Mouse (Mus musculus) urinary bladder, adult 18-20 months (tissue): Measurements from ENCODE around the gene Stk24.
A peak's percentile ranks its signal among the peaks of the same experiment; 100 is the strongest.

ENCODE experiments used
- DNase-seq, 2 experiments: peaks; one replicate each; pipeline ENCODE4 v3.0.0; 2022; ENCODE audit warnings: low spot score in 2 of 2, mixed read lengths in 2 of 2

The Stk24 gene

DNA sequence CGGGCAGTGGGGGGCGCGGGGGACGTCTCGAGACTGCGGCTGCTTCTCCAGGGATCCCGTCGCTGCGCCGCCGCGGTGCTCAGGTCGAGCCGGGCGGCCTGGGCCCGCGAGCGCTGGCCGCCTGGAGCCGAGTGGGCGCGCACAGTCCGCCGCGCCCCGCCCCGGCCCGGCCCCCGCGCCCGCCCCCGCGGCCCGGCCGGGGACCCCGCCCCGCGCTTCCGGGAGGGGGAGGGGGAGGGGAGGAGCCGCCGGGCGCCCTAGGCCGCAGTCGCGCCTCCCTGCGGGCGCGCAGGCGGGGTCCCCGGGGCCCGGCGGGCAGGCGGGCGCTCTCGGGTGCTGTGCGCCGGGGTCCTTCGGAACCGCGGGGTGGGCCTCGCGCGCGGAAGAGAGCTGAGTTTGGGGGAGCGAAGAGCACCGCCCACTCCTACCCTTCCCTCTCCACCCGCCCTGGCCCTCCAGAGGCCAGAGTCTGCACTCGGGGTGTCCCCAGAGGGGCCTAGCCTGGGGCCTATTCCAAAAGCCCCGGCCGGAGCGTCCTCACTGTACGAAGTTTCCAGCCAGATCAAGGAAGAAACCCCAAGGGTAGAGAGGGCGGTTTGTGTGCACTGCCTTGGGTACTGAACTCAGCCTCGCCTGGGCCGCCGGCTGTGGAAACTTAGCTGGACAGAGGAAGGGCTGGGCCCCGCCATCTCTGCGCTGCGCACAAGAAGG is 540 bp downstream of the Stk24 start:
- peak; percentile 76 to 77 for DNase-seq

- peak; percentile 58 to 82 for DNase-seq
Observed at GRCm38 (mm10) chr14:121378243-121379115, 1.3 kb downstream of the Stk24 start.

- DNase-seq = no peak
Observed at GRCm38 (mm10) chr14:121376566-121376965, 3.2 kb downstream of the Stk24 start.

DNA sequence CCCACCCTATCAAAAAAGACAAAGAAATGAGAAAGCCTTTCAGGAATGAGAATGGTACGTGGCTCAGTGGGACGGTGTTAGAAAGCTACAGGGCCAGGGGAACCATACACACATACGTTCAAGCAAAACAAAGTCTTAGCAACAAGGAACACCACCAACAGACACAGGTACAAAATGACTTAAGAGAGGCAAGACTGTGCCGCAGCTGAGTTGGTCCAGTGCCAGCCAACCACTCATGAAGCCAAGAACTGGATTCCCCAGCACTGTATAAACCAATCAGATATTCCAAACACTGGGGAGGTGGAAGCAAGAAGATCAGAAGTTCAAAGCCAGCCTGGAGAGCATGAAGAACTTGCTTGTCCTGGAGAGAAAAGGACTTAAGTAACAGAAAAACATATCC is 5.9 kb downstream of the Stk24 start:
- DNase-seq = no peak

GRCm38 (mm10) chr14:121373020-121373419 is 6.8 kb downstream of the Stk24 start:
- no peak for DNase-seq

DNA sequence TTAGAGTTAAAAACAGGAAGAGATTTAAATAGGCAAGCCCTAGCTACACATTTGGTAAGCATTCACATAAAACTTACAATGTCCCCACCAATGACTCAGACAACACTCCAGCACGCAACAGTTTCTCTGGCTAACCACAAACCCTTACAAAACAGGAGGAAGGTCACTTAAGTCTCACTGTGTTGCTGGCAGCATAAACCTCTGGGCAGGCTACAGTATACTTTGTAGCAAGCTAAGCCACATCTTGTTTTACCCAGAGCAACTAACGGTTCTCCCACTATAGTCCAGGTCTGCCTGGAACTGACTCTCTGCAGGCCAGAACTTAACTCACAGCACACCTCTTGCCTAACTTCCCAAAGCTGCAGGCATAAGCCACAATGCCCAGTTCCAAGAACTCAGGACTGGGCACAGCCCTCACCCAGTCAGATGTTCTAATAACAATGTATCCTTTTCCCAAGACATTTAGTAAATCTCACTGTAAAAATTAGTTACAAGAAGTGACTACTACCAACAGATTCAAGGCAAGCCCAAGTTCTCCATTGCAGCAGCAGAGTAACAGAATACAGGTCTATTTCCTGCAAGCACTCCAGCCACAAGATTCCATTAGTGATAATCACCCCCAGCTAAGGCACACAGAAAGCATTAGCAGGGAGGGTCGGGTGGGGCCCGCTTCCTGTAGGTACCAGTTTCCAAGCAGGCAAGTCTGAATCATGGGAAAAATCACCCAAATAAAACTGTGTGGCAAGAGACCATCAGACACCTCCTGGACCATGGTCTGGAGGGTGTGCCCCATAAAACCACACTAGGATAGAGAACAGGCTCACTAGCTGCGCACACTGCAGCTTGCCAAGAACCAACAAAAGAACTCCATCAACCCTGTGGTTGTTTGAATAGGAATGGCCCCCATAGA is 7.6 kb downstream of the Stk24 start:
- DNase-seq = no peak

- DNase-seq = no peak
Observed at GRCm38 (mm10) chr14:121369385-121369784, 10.4 kb downstream of the Stk24 start.

DNA sequence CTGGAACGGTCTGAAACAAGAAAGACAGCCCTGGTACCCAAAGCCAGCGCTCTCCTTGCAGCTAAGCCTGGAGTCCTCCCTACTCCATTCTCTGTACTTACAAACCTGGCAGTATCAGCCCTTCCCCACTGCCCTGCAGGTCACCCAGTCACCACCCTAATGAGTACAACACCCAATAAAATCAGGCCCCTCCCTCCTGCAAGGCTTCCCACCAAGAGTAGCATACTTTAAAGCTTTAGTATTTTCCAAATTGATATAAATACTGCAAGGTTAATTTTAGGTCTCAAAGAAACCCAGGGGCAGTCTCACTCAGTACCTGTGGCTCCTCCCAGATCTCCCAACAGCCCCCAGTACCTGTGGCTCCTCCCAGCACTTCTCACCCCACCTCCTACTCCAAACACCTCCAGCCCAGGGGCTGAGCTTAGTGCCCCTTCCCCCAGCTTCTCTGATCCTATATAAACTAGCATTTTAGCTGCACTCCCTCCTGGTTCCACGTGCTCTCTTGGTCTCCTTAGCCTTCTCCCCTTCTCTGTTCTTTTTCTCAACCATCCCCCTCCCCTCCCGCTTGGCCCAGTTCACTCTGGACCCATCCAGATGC is 11.6 kb downstream of the Stk24 start:
- no peak for DNase-seq

DNA sequence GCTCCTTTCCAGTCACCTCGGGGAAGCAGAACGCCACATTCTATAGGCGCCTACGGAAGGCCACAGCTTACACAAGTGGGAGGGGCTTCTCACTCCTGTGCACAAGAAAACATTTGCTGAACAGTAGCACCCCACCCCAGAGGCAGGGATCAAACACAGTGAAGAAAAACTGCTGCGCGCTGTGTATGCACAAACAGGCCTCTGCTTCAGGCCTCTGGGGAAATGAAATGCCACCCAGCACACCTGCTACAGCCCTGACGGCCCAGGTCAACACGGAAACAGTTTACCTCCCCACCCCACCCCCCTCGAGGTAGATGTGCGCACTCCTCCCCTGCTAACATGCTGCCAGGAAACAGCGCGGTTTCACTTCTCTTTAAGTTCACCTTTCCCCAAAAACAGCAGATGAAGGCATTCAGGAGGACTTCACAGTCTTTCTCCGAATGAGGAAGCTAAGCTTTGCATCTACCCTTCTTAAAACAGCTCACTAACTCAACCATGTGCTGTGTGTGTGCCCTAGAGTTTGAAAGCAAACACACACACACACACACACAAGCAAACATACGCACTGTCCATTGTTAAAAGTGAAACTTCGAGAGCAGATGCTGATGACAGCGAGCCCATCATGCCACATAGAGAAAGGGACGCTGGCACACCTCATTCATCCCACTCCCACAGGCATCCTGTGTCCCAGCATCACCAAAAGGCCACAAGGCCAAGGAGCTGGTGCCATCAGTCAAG is 13.7 kb downstream of the Stk24 start:
- no peak for DNase-seq

DNA sequence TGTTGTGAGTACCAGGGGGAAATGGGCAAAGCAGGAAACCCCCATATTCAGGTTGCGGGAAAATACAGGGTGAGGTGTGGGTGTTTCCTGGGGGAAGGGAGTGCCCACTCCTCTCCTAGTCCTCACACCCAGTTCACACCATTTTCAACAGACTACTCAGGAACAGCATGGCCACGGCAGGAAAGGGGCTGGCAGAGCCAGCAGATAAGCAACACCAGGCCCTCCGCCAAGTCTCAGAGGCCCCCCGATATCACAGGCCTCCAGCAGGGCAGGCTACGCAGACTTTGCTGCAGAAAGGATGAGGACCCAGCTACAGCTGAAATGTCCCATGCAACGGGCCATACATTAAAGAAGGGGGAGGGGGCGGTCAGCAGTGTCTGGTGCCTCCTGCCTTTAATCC is 14.4 kb downstream of the Stk24 start:
- DNase-seq = no peak

- no peak for DNase-seq
Observed at GRCm38 (mm10) chr14:121364282-121364681, 15.5 kb downstream of the Stk24 start.

DNA sequence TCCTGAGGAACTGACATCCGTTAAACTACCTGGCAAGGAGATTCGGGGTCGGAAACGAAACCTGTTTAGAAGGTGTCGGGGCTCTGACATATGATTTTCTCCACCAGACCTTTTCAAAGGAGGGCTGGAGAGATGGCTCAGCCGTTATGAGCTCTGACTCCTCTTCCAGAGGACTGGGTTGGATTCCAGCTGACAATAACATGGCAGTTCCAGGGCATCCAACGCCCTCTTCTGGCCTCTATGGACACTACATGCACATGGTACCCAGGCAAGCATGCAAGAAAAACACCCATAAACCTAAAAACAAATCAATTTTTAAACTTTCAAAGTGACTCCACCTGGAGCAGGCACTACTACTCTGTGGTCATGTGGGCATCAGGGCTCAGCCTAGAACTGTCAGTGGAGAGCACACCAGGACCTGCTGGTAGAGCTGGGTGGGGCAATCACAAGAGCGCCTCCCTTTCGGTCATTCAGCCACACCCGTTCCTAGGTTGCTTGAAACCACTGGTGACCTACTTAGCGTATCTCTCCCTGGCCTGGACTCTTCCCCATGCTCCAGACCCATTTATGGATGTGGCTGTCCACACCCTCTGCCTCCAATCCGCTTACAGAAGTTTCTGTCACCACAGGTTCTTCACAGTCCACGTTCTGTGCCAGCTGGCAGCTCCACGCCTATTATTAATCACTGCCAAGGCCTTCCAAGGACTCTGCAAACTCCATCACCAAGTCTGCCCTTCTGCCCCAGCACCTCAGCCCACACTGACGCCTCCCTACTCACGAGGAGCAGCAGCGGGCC is 18.3 kb downstream of the Stk24 start:
- DNase-seq = peak; percentile 50 to 70

GRCm38 (mm10) chr14:121359850-121360249 is 20.0 kb downstream of the Stk24 start:
- DNase-seq = no peak

- no peak for DNase-seq
Observed at GRCm38 (mm10) chr14:121359015-121359414, 20.8 kb downstream of the Stk24 start.

DNA sequence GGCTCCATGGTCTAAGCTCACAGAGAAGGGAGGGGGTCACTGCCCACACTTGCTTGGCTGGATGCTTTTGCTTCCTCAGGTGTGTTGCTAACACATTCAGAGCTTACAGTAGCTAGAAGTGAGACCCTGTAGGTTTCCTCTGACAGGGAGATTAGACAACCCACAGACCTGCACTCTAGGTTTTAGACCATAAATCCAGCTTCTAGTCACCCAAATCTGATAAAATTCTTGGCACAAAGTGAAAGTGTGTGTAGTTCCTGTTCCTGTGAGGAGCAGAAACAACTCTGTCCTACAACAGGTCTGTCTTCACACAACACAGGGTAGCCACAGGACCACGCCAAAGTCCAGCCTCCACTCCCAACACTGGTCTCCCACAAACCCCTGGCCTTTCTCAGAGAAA is 21.5 kb downstream of the Stk24 start:
- DNase-seq = no peak

GRCm38 (mm10) chr14:121356336-121356862 is 23.4 kb downstream of the Stk24 start:
- DNase-seq = no peak

DNA sequence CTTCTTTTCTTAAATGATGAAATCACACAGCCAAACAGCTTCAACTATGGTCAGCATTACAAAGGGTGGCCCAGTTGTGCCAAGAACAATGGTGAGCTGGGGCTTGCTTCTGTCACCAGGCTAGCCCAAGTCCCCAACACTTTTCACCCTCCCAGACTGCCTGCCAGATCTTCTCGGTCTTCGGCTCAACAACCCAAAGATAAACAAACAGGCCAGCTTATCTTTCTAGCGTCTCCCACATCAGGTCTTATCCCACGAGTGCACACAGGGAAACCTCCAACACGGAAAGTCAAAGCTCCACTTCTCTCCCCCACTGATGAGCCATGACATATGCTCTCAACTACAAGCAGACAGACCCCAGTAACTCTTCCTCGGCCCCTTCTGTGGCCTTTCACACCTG is 24.1 kb downstream of the Stk24 start:
- DNase-seq = no peak

DNA sequence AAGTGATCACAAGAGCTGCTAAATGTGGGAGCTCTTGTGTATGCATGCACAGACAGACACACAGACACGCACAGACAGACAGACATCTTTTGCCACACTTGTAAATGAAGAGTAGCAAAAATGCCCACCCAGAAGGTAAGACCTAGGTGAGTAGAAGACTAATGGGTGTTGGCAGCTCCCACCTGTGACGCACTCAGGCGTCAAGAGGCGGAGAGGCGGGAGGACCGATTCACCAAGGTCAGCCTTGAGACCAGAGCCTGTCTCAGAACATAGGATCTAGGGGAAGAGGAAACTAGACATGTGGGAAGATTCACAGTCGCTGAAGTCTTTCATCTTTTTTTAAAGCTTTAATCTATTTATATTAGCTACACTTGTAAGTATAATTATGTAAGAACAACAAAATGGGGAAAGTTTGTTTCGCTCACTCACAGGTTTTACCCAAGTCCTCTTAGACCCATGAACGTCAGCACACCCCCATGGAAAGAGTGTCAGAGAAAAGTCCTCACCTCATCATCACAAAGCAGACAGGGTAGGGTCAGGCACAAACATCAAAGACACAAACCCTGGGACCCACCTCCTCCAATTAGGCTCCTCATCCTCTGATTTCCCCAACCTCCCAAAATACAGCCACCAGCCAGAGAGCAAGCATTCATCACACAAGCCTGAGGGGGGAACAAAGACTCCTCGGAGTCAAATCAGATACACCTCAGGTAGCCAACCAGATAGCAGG is 26.0 kb downstream of the Stk24 start:
- DNase-seq = no peak

GRCm38 (mm10) chr14:121352744-121353143 is 27.1 kb downstream of the Stk24 start:
- no peak for DNase-seq
